Mouse (Mus musculus) G1E-ER4 (cell line): ENCODE data around the gene Krt73. TPM values are rescaled to one million over a fixed set of nuclear protein-coding genes. Genes with fewer than 3 reads are reported as not detected.

ENCODE experiments used
- GATA1 ChIP-seq: IDR thresholded peaks from one replicate; pipeline ENCODE4 v1.8.0; 2012; ENCODE audit warnings: low read length, inconsistent platforms
- polyA plus RNA-seq: library from polyadenylated mRNA; stranded (reverse); fragments of >175 nt; gene quantifications from 2 replicates; pipeline ENCODE4 v1.2.3, GENCODE M21; 2012

The Krt73 gene
- not detected in 2 replicates for polyA plus RNA-seq

DNA sequence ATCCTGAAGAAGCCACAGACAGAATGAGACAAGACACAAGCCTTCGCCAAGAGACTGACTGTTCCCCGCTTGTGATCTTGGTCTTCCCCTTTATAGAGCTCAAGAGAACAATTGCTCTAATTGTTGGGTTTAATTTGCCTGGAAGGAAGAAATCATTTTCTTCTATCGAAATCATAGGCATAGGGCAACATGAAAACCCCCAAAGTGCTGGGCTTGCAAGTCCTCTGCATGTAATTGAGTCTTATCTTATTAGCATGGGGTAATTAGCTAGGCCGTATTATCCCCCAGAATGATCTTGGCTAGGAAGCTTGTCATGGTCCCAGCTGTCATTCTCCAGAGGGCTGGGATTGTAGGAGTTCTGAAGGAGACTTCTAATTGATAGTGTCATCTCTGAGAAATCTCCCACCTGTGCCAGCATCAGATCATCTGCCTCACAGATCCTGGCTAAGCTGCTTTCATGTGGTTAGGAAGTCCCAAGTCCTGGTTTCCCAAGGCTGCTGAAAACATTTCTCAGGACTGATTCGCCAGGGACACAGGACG lies at the start of gene Krt73:
Gene Krt73 (minus strand): TSS at position 51 of the 540 bp plus-strand sequence.
- no peak for TF ChIP-seq GATA1

DNA sequence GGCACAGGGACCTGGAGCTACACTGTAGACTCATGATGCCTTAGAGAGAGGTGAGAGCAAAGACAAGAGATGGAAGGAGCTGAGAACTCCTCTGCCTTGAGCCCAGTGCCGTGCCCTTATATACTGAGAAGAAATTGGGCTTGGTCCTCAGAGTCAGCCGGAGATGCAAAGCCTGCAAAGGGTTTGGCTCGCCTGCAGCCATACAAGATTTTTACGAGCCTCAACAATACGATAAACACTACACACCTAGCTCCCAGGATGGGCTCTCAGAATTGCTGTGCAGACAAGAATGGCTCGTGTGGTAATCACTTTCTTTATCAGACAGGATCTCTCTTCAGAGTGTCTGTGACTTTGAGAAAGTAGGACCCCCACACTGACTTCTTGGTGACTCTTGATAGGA lies 48.5 kb upstream of the Krt73 start, which contains the start of gene Krt1:
Gene Krt1 (minus strand): TSS at position 101 of the 400 bp plus-strand sequence.
- TF ChIP-seq GATA1, result no peak

DNA sequence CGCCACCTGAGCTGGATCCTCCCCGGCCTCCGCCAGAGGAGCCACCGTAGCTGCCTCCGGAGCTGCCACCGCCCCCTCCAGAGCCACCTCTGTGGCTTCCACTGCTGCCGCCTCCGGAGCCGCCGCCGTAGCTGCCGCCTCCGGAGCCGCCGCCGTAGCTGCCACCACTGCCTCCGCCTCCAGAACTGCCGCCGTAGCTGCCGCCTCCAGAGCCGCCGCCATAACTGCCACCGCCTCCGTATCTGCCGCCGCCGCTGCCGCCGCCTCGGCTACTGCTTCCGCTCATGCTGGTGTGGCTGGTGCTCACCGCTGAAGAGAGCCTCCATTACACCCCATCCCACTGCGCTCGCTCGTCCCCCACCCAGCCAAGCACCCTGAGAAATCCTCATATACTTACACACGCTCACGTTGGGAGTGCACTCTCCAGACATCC lies 43.8 kb upstream of the Krt73 start:
- TF ChIP-seq GATA1, result no peak

DNA sequence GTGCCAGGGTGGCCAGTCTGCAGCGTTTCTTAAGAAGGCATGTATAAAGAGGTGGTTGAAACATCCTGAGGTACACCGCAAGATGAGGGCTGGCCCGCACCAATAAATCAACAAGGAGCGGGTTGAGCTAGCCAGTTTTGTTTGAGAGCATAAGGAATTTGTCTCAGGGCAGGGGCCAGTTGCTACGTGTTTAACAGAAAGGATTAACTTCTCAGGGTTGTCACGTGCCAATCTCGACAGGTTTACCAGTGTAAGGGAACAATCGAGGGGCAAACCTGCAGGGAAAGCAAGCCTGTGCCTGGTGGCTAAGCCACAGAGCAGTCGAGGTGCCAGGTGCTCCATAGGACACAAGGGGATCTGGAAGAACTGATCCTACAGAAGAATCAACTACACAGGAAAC lies 41.0 kb upstream of the Krt73 start:
- TF ChIP-seq GATA1, result no peak

DNA sequence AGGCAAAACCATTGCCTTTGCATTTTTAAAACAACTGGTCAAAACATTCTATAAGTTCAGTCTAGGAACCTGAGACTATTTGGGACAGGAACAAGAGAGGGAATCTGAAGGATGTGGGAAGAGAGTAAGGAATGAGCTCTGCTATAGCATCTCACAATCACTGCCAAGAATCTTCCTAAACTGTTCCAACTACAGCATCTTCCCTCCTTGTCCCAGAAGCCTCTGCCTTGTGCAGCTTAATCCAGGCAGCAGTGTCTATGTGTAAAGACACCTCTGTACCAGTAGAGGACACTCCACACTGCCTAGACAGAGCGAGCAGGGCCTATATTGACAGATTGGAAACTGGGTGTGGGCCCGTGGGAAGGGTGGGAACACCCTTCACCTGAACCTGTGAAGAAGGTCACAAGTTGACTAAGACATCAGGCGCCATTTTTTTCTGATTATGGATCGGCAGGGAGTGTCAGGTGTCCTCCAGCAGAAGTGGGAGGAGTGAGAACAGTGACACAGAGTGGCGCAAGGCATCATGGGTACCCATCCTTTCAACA lies 32.7 kb upstream of the Krt73 start:
- no peak for TF ChIP-seq GATA1

DNA sequence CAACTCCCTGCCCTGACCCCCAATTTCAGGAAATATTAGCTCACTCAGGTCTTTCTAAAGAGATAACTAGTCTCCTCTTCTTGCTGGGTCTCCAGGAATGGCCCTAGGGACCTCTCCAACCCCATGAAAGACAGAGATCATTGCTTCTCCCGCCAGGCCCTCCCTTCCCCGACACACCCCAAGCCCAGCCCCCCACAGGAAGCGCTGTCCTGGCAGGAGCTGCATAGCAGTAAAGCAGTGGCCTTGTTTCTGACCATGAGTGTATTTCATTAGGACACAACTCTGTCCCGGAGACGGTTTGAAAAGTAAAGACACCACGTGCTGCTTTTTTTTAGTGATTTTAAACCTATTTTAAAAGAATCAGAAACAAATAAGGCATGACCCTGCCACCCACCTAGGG lies 31.0 kb upstream of the Krt73 start:
- TF ChIP-seq GATA1, result no peak

DNA sequence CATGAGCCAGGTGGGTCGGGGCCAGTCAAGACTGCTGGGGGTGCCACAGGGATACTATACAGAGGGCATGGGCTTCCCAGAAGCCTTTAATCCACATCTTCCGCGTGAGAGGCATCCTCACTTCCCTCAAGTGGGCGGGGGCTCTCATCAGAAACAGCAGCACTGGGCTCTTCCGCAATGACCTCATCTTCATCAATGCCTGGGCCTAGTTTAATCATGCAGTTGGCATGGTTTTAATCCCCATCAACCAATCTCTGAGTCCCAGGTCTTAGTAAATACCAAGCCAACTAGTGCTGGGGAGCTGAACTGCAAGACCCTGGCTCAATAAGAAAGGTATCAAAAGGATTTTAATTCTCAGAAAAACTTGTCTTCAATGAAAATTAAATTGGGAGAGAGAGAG lies 27.3 kb upstream of the Krt73 start:
- no peak for TF ChIP-seq GATA1

DNA sequence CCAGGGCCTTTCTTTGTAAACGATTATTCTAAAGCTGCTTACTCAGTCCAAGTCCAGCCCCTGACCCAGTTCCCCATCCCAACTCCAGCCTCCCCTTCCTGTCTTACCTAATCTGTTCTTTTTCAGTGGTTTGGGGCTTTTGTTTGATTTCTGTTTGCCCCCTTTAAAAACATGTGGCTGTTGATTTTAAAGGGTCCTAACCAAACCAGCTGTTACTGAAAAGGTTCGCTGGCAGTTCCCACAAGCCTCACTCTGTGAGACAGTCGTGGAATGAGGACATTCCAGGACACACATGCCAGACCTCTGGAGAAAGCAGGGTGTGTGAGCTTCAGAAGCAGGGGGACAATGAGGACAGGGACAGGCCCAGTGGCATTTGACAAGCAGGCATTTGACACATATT lies 19.6 kb upstream of the Krt73 start:
- TF ChIP-seq GATA1, result no peak

DNA sequence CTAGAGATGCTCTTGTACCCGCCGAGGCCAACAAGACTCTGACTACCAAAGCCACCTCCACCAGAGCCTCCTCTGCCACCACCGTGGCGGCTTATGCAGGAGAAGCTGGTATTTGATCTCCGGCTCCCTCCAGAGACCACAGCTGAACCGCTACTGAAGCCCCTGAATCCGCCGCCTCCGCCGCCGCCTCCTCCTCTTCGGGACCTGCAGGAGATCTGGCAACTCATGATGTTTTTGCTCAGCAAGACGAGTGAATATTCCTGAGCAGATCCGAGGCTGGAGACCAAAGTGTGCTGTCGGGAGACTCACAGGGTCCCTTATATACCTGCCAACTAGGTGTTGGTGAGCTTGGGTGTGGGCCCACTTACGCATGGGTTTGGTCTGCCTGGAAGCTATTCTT lies 15.7 kb upstream of the Krt73 start, which contains the start of gene Krt2:
Gene Krt2 (minus strand): TSS at position 295 of the 400 bp plus-strand sequence.
- TF ChIP-seq GATA1, result no peak

DNA sequence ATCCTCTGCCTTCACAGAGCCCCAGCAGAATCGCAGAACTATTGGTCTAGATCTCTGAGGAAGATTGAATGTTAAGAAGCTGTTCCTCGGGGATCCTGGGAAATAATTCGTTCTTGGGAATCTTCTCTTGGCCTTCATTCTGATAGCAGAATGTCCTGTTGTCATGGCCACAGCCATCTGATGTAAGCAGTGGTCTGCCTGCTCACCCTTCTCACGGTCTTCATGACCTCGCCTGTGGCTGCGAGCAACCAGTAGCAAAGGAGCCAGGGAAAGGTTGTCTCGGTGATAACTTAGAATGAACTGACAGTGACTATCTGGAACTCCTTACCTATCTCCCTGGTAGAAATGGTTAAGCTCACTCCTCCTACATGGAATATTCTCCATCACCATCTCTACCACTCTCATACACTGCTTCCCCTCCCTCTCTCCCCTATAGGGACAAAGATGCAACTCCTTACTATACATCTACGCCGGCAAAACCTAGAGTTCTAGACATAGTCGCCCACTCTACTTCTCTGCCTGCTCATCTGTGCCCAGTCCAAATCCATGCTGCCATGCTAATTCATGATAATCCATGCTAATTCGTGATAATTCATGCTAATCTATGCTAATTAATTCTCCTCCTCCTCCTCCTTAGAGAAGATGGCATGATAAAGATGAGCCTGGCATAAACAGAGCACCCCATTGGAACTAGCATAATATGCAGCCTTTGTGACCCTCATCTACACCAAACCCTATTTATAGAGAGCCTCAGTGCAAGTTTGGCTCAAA lies 1.1 kb upstream of the Krt73 start:
- TF ChIP-seq GATA1, result no peak

DNA sequence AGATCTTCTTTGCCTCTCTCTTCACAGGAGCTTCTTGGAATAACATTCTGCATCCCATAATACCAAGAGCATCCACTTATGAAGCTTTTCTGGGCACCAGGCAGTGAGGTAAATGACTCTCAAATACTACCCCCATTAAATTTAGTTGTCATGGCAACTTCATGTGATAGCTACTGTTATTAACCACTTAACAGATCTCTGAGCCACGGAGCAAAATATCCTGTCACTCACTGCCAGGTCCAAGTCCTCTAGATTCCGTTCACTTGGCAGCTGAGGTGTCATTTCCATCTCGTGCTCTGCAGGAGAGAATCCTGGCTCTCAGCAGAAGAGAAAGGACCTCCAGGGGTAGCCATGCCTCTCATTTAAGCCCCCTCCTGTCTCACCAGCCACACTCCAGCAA lies 11.3 kb downstream of the Krt73 start:
- no peak for TF ChIP-seq GATA1

DNA sequence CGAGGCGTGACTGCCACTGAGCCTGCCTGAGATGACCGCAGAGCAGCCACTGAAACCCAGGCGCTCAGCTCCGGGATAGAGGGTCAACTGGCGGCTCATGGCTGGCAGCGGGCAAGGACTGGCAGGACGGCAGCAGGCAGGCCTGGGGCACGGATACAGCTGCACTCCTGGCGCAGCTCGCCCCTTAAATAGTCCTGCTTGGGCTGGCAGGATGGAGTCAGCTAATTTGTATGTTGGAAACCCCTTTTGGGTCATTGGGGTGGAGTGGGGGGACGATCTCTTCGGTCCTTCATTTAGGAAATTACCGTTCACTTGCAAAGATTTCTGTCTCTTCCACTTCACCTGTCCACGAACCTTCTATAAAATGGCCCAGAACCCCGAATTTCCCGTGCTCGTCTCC lies 15.8 kb downstream of the Krt73 start, which contains the start of gene Krt72:
Gene Krt72 (minus strand): TSS at position 101 of the 400 bp plus-strand sequence.
- TF ChIP-seq GATA1, result no peak

DNA sequence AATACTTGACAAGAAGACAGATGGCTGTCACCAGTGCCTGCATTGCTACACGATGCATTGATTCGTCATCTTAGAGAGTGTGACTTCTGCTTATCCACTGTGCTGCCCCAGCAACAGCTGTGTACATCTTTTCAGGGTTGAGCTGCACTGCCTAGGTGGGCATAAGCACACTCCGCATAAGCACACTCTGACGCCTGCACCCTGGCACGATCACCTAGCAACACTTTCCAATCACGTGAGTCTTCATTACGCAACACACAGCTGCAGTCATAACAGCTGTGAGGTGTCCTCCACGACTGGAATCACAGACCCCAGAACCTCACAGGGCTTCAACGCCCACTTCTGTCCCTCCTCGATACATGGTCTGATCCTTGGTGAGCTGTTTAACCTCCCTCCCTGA lies 28.7 kb downstream of the Krt73 start:
- TF ChIP-seq GATA1, result no peak

DNA sequence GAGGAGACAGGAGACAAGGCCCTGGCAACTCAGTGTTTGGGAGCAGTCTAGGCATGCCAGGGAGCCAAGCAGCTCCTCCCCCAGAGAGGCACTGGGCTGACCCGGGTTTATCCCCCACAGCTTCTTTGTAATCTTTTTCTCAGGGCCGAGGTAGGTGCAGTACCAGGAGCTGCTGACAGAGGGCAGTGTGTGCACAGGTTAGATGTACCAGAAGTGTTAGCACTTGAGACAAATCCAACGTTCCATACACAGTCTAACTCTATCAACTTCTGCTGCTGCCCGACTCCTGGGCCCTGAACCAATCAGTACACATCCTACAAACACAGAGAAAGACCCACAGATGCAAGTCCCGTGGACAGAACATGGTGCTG lies 29.4 kb downstream of the Krt73 start:
- TF ChIP-seq GATA1, result no peak

DNA sequence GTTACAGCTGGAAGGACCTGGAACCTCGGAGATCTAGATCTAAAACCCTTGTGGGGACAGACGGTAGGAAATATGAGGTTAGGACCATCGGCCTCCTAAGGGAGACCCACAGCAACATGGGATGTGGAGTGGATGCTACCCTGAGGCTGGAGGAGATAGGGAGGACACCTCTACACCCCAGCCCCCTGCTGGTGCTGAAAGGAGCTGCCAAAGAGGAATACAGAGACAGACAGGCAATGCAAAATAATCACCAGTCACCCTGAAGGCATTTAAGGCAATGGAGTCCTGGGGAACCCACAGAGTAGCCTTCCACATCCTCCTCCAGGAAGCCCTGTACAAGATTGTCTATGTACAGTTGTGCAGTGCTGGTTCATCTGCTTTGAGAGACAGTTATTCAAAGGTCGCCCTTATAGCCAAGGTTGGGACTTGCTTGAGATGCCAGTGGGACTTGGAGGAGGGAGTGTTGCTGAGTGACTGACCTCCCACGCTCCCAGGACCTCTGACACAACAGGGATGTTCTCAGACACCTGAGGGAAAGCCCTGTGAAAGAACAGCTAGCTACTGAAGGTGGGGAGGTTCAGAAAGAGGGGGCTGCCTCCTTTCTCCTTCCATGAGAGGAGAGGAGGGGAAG lies 30.0 kb downstream of the Krt73 start:
- TF ChIP-seq GATA1, result no peak

DNA sequence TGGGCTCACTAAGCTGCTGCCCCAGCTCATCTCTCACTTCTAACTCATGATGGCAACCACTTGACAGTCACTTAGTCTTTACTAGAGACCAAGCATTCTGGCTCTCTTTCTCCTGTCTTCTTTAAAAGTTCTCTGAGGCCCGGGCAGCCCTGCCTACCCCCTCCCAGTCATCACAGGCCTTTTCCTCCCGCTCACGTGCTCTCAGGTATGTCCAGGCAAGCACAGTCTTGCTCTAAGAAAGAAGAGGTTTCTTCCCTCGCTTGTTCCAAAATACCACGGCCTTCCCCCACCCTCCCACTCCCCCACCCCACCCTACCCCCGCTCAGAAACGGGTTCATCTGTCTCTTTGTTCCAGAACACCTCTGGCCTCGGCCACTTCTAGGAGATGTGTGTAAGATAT lies 31.9 kb downstream of the Krt73 start:
- no peak for TF ChIP-seq GATA1

Other genes with a start within 250 kb of the Krt73 start
- gene Krt90, start 239.4 kb downstream of the Krt73 start, polyA plus RNA-seq, result not detected in 2 replicates
- gene Krt75, start 228.4 kb downstream of the Krt73 start, polyA plus RNA-seq, result not detected in 2 replicates
- gene Gm5414, start 174.2 kb downstream of the Krt73 start, polyA plus RNA-seq, result not detected in 2 replicates
- gene Gm5478, start 155.0 kb downstream of the Krt73 start, polyA plus RNA-seq, result not detected in 2 replicates
- gene Krt6b, start 122.1 kb downstream of the Krt73 start, polyA plus RNA-seq, result not detected in 2 replicates
- gene Krt6a, start 108.0 kb downstream of the Krt73 start, polyA plus RNA-seq, result not detected in 2 replicates
- gene Krt5, start 89.4 kb downstream of the Krt73 start, polyA plus RNA-seq, result not detected in 2 replicates
- not detected in 2 replicates for gene Krt71, start 59.2 kb downstream of the Krt73 start, polyA plus RNA-seq
- gene Krt72, start 15.9 kb downstream of the Krt73 start, polyA plus RNA-seq, result not detected in 2 replicates
- not detected in 2 replicates for gene Krt2, start 15.8 kb upstream of the Krt73 start, polyA plus RNA-seq
- not detected in 2 replicates for gene Krt1, start 48.4 kb upstream of the Krt73 start, polyA plus RNA-seq
- gene Krt77, start 67.4 kb upstream of the Krt73 start, polyA plus RNA-seq, result not detected in 2 replicates
- gene Krt76, start 90.6 kb upstream of the Krt73 start, polyA plus RNA-seq, result not detected in 2 replicates
- gene Krt4, start 122.4 kb upstream of the Krt73 start, polyA plus RNA-seq, result not detected in 2 replicates
- gene Krt79, start 138.0 kb upstream of the Krt73 start, polyA plus RNA-seq, result not detected in 2 replicates
- not detected in 2 replicates for gene Krt78, start 151.9 kb upstream of the Krt73 start, polyA plus RNA-seq
- gene Krt8, start 202.1 kb upstream of the Krt73 start, polyA plus RNA-seq, result not detected in 2 replicates
- not detected in 2 replicates for gene Krt18, start 225.8 kb upstream of the Krt73 start, polyA plus RNA-seq